Mouse (Mus musculus): ENCODE data around the gene Ptpn6. TPM values are rescaled to one million over a fixed set of nuclear protein-coding genes. Genes with fewer than 3 reads are reported as not detected.

Ptpn6 gene
- total and polyA plus RNA-seq, 2 experiments from 2014 or later: 2.2 to 3.8 TPM

- no peak overlapping the region for H3K27ac ChIP-seq (ENCODE audit: low read depth, low read length)
- peaks cover 25% of the 10 kb centered on the region for H3K4me1 ChIP-seq (ENCODE audit: insufficient read depth)
- H3K9ac ChIP-seq: no peak overlapping the region
- H3K36me3 ChIP-seq (ENCODE audit: insufficient read depth): peaks cover 33% of the 10 kb centered on the region
- 93% methylated on average over 10 of the region's 10 CpGs for WGBS
- no peak for ATAC-seq
- no peak for TF ChIP-seq CTCF (IDR thresholded peaks at IDR 0.05; ENCODE audit: low read depth)
- no peak for DNase-seq
- no peaks in the 10 kb centered on the region for H3K27me3 ChIP-seq (ENCODE audit: insufficient read depth, low read length)
- no peak overlapping the region for H3K4me3 ChIP-seq (ENCODE audit: low read depth, low read length)
- no peaks in the 10 kb centered on the region for H3K9me3 ChIP-seq (ENCODE audit: low read length)
- no peak overlapping the region for H3K4me2 ChIP-seq (ENCODE audit: low read depth)
Measured at GRCm38 (mm10) chr6:124708289-124708889, 30.1 kb downstream of the Ptpn6 start.

- no peaks in the 10 kb centered on the region for H3K27me3 ChIP-seq (ENCODE audit: insufficient read depth, low read length)
- no peak overlapping the region for H3K27ac ChIP-seq (ENCODE audit: low read depth, low read length)
- H3K4me1 ChIP-seq (ENCODE audit: insufficient read depth): peaks cover 18% of the 10 kb centered on the region
- WGBS: 84% methylated on average over 5 of the region's 5 CpGs
- no peak for TF ChIP-seq CTCF (IDR thresholded peaks at IDR 0.05; ENCODE audit: low read depth)
- H3K9ac ChIP-seq: no peak overlapping the region
- no peak overlapping the region for H3K4me2 ChIP-seq (ENCODE audit: low read depth)
- no peaks in the 10 kb centered on the region for H3K9me3 ChIP-seq (ENCODE audit: low read length)
- no peak for DNase-seq
- peaks cover 55% of the 10 kb centered on the region for H3K36me3 ChIP-seq (ENCODE audit: insufficient read depth)
- no peak overlapping the region for H3K4me3 ChIP-seq (ENCODE audit: low read depth, low read length)
- ATAC-seq: no peak
Measured at GRCm38 (mm10) chr6:124706061-124706627, 32.4 kb downstream of the Ptpn6 start.

- H3K9ac ChIP-seq: no peak overlapping the region
- no peak overlapping the region for H3K4me2 ChIP-seq (ENCODE audit: low read depth)
- no peak overlapping the region for H3K27ac ChIP-seq (ENCODE audit: low read depth, low read length)
- ATAC-seq: no peak
- no peak overlapping the region for H3K4me3 ChIP-seq (ENCODE audit: low read depth, low read length)
- no peaks in the 10 kb centered on the region for H3K9me3 ChIP-seq (ENCODE audit: low read length)
- 93% methylated on average over 2 of the region's 2 CpGs for WGBS
- H3K36me3 ChIP-seq (ENCODE audit: insufficient read depth): peaks cover 71% of the 10 kb centered on the region
- DNase-seq: no peak
- TF ChIP-seq CTCF (IDR thresholded peaks at IDR 0.05; ENCODE audit: low read depth): no peak
- no peaks in the 10 kb centered on the region for H3K27me3 ChIP-seq (ENCODE audit: insufficient read depth, low read length)
- 0 out of 2 replicates have a peak, but pooled peaks cover 4% of the 10 kb centered on the region for H3K4me1 ChIP-seq (ENCODE audit: insufficient read depth)
Measured at GRCm38 (mm10) chr6:124704417-124704816, 34.1 kb downstream of the Ptpn6 start.

- Histone ChIP-seq H3K9ac (no peak overlapping the region), H3K9me3 (ENCODE audit: low read length) (no peaks in the 10 kb centered on the region), H3K4me3 (ENCODE audit: low read depth, low read length) (no peak overlapping the region), H3K27ac (ENCODE audit: low read depth, low read length) (no peak overlapping the region), H3K27me3 (ENCODE audit: insufficient read depth, low read length) (no peaks in the 10 kb centered on the region), H3K4me2 (ENCODE audit: low read depth) (no peak overlapping the region), H3K36me3 (ENCODE audit: insufficient read depth) (peaks cover 71% of the 10 kb centered on the region), H3K4me1 (ENCODE audit: insufficient read depth) (no peaks in the 10 kb centered on the region)
- TF ChIP-seq CTCF (IDR thresholded peaks at IDR 0.05; ENCODE audit: low read depth): no peak
- DNase-seq: no peak
- 76% methylated on average over 7 of the region's 7 CpGs for WGBS
- ATAC-seq: no peak
Measured at GRCm38 (mm10) chr6:124703789-124704188, 34.7 kb downstream of the Ptpn6 start.

- Histone ChIP-seq H3K27ac (ENCODE audit: low read depth, low read length) (no peak overlapping the region), H3K4me3 (ENCODE audit: low read depth, low read length) (no peak overlapping the region), H3K36me3 (ENCODE audit: insufficient read depth) (peaks cover 71% of the 10 kb centered on the region), H3K27me3 (ENCODE audit: insufficient read depth, low read length) (no peaks in the 10 kb centered on the region), H3K4me2 (ENCODE audit: low read depth) (no peak overlapping the region), H3K9ac (no peak overlapping the region), H3K9me3 (ENCODE audit: low read length) (no peaks in the 10 kb centered on the region), H3K4me1 (ENCODE audit: insufficient read depth) (no peaks in the 10 kb centered on the region)
- 54% methylated on average over 3 of the region's 3 CpGs for WGBS
- DNase-seq (peak; percentile 59), ATAC-seq (peak; percentile 79)
- TF ChIP-seq CTCF (IDR thresholded peaks at IDR 0.05; ENCODE audit: low read depth): peak; percentile 83
Measured at GRCm38 (mm10) chr6:124702784-124703103, 35.8 kb downstream of the Ptpn6 start.

GRCm38 (mm10) chr6:124702102-124702783, 36.3 kb downstream of the Ptpn6 start:
- H3K4me1 ChIP-seq (ENCODE audit: insufficient read depth): no peaks in the 10 kb centered on the region
- TF ChIP-seq CTCF (IDR thresholded peaks at IDR 0.05; ENCODE audit: low read depth): no peak
- no peaks in the 10 kb centered on the region for H3K9me3 ChIP-seq (ENCODE audit: low read length)
- no peaks in the 10 kb centered on the region for H3K27me3 ChIP-seq (ENCODE audit: insufficient read depth, low read length)
- no peak overlapping the region for H3K27ac ChIP-seq (ENCODE audit: low read depth, low read length)
- 92% methylated on average over 17 of the region's 17 CpGs for WGBS
- H3K9ac ChIP-seq: no peak overlapping the region
- peaks cover 67% of the 10 kb centered on the region for H3K36me3 ChIP-seq (ENCODE audit: insufficient read depth)
- ATAC-seq (peak; percentile 14; the same call in 1 of the 2 replicates), DNase-seq (no peak)
- H3K4me3 ChIP-seq (ENCODE audit: low read depth, low read length): no peak overlapping the region
- no peak overlapping the region for H3K4me2 ChIP-seq (ENCODE audit: low read depth)

GRCm38 (mm10) chr6:124701338-124701737, 37.2 kb downstream of the Ptpn6 start:
- 78% methylated on average over 8 of the region's 8 CpGs for WGBS
- Histone ChIP-seq H3K4me3 (ENCODE audit: low read depth, low read length) (no peak overlapping the region), H3K4me1 (ENCODE audit: insufficient read depth) (no peaks in the 10 kb centered on the region), H3K4me2 (ENCODE audit: low read depth) (no peak overlapping the region), H3K9me3 (ENCODE audit: low read length) (no peaks in the 10 kb centered on the region), H3K27ac (ENCODE audit: low read depth, low read length) (no peak overlapping the region), H3K36me3 (ENCODE audit: insufficient read depth) (peaks cover 66% of the 10 kb centered on the region), H3K27me3 (ENCODE audit: insufficient read depth, low read length) (no peaks in the 10 kb centered on the region), H3K9ac (no peak overlapping the region)
- DNase-seq (peak; percentile 31), ATAC-seq (peak; percentile 28; the same call in 1 of the 2 replicates)
- TF ChIP-seq CTCF (IDR thresholded peaks at IDR 0.05; ENCODE audit: low read depth): peak; percentile 53
